7 mouse cellular contexts compared by ENCODE assay signal in genomic region chr7:6913439-6914380, GRCm38 (mm10).
DNase-seq lines count a peak whose midpoint lies in the region; TF ChIP-seq lines count a peak whose summit lies in the region.

No protein-coding gene starts in this region.

- H3K4me1 ChIP-seq in E14TG2a.4 (replicated peaks; ENCODE audit: low read depth, low read length) = peaks cover 6% of the 10 kb centered on the region

- H3K4me3 ChIP-seq in E14TG2a.4 (replicated peaks; ENCODE audit: low read length) = peak overlapping the region; percentile 54

- no peak for TF ChIP-seq CTCF in E14TG2a.4 (conservative IDR thresholded peaks at IDR 0.05; ENCODE audit: low read length)

- DNase-seq in adrenal gland, postnatal 36 days = peak; percentile 9 to 19
- DNase-seq in gastrocnemius, postnatal 4 days (ENCODE audit: low spot score in 2 of 2) = peak; percentile 58 to 86
- peak; percentile 8 to 27 for DNase-seq in kidney, postnatal 36 days
- DNase-seq in neural tube, embryonic 10.5 days (ENCODE audit: extremely low spot score, low spot score) = peak; percentile 72
- no peak for DNase-seq in spleen, postnatal 14 days (ENCODE audit: low spot score in 2 of 2)
- DNase-seq in layer of hippocampus, adult 11-12 months (ENCODE audit: low spot score) = no peak

- no peaks in the 10 kb centered on the region for H3K36me3 ChIP-seq in E14TG2a.4 (ENCODE audit: insufficient read depth, low read length)

- H3K9me3 ChIP-seq in E14TG2a.4 (ENCODE audit: low read length) = no peaks in the 10 kb centered on the region

- peaks cover 12% of the 10 kb centered on the region for H3K27me3 ChIP-seq in E14TG2a.4 (ENCODE audit: insufficient read depth, low read length)

Comparison
In these comparisons a context has a peak if more than half of its experiments do, and no peak if none do; other contexts are left out.
1. DNase-seq: peak in adrenal gland, postnatal 36 days (2 of 2), gastrocnemius, postnatal 4 days (2 of 2), kidney, postnatal 36 days (2 of 2) and neural tube, embryonic 10.5 days (single experiment); none in spleen, postnatal 14 days (0 of 2) and layer of hippocampus, adult 11-12 months (single experiment).